8 mouse cellular contexts compared by ENCODE assay signal in the genomic region with DNA sequence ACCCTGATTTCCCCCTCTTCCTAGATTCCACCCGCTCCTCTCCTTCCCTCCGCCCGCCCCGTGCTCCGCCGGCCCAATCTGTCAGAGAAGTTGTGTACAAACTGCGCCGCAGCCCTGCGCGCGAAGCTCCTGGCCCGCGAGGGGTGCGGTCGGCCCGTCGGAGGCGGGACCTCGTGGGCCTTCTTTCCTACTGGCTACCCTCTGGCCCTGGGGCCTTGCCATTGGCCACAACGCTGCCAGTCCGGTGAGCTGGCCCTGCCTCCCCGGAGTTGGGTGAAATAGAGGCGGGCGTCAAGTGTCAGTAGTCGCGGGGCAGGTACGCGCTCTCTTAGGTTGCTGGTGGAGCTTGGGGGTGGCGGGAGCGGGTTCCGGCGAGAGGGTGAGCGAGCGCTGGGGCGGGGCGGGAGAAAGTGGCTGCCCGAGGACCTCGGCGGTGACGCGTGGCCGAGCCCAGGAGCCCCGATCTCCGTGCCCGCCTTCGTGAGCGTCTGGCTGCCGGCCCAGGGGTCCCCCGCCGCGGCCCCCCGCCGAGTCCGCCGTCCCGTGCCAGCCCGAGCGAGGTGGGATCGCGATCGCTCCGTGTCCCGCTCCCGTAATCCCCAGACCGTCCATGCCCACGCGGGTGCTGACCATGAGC. TPM values are rescaled to one million over a fixed set of nuclear protein-coding genes. Genes with fewer than 3 reads are reported as not detected.
A peak's percentile ranks its signal among the peaks of the same experiment; 100 is the strongest.
DNase-seq lines count a peak whose midpoint lies in the region; ATAC-seq and TF ChIP-seq lines count a peak whose summit lies in the region.

Gene Klf5, plus strand, starts transcription at position 307 of the 637 bp plus-strand sequence.

- no peaks in the 10 kb centered on the region for H3K9me3 ChIP-seq in hindbrain, embryonic 16.5 days (ENCODE audit: control insufficient read depth, low read length)

- H3K4me1 ChIP-seq in hindbrain, embryonic 16.5 days (ENCODE audit: control insufficient read depth, insufficient read depth, low read depth, low read length), result peaks cover 13% of the 10 kb centered on the region

- H3K36me3 ChIP-seq in hindbrain, embryonic 16.5 days (ENCODE audit: control insufficient read depth, insufficient read depth, low read length), result no peaks in the 10 kb centered on the region

- DNase-seq in gastrocnemius, adult 2 months, result peak; percentile 98
- peak; percentile 86 for DNase-seq in left cerebral cortex, adult 11 months (ENCODE audit: low spot score)
- peak; percentile 96 for DNase-seq in lung, postnatal 36 days
- DNase-seq in retina, postnatal 1 day, result peak; percentile 94
- DNase-seq in thymus, postnatal 4 days, result peak; percentile 78

- ATAC-seq in activated CD4-positive, CD25-positive, alpha-beta regulatory T cell, adult 4 months, result peak; percentile 86
- ATAC-seq in common myeloid progenitor, adult 5-6 weeks (replicated peaks; ENCODE audit: low read depth, poor library complexity, severe bottlenecking), result peak; percentile 98
- ATAC-seq in hindbrain, embryonic 16.5 days, result peak; percentile 98

- intact Hi-C loops in gastrocnemius, adult 2 months (cut with DNase I), result loop anchor here (5.0 to 10.0 kb wide), 3 partner anchors 104 to 596 kb away; no protein-coding TSS in a partner anchor

- under 1% methylated on average over 56 of the region's 67 CpGs for WGBS in hindbrain, embryonic 16.5 days

- H3K27ac ChIP-seq in gastrocnemius, adult 2 months, result peak within 1 kb of the TSS; percentile 90
- H3K27ac ChIP-seq in hindbrain, embryonic 16.5 days (ENCODE audit: low read depth, low read length), result 0 out of 2 replicates have a peak within 1 kb of the TSS, but pooled peaks have one; percentile 31

- peaks cover 4% of the 10 kb centered on the region; the same call in 1 of the 2 replicates for H3K27me3 ChIP-seq in hindbrain, embryonic 16.5 days (replicated peaks; ENCODE audit: control insufficient read depth, insufficient read depth, low read length)

- H3K4me3 ChIP-seq in gastrocnemius, adult 2 months, result peak within 1 kb of the TSS; percentile 76
- peak within 1 kb of the TSS; percentile 74 for H3K4me3 ChIP-seq in hindbrain, embryonic 16.5 days (ENCODE audit: low read length)

- peak within 1 kb of the TSS; percentile 72 for H3K9ac ChIP-seq in hindbrain, embryonic 16.5 days (ENCODE audit: low read depth, low read length)

- no peak for TF ChIP-seq CTCF in gastrocnemius, adult 2 months (IDR thresholded peaks at IDR 0.05)

- peak within 1 kb of the TSS; percentile 94 for H3K4me2 ChIP-seq in hindbrain, embryonic 16.5 days (ENCODE audit: low read length)

RNA-seq across cellular contexts. Expression of gene Klf5, which starts in this region (rescaled TPM):
- not detected for polyA plus RNA-seq in activated CD4-positive, CD25-positive, alpha-beta regulatory T cell, adult 4 months (2017; shearing (Covaris generic))
- total RNA-seq in common myeloid progenitor, adult 5-6 weeks (2017), result 1.2 and 1.3 TPM in 2 replicates
- 1 to 10 TPM; 4.7 to 5.5 TPM for total RNA-seq in gastrocnemius, adult 2 months (2021)
- polyA plus RNA-seq in hindbrain, embryonic 16.5 days (2015; fragmentation: Nextera tagmentation; extraction: Ambion mirVana), result 3.2 and 3.6 TPM in 2 replicates

Comparison
In these comparisons a context has a peak if more than half of its experiments do, and no peak if none do; other contexts are left out.
1. Peak in every context shown above with its lines: DNase-seq, ATAC-seq, H3K4me3 ChIP-seq and H3K27ac ChIP-seq.
2. Peak in ATAC-seq in activated CD4-positive, CD25-positive, alpha-beta regulatory T cell, adult 4 months; RNA of the gene not detected or under 1 TPM.